Mouse (Mus musculus) kidney, postnatal 36 days (tissue): ENCODE measurements around the gene E4f1.
A peak's percentile ranks its signal among the peaks of the same experiment; 100 is the strongest.

Source experiments
- DNase-seq, 2 experiments: peaks; one replicate each; pipeline ENCODE4 v3.0.0; 2021 to 2022; ENCODE audit warnings: mixed read lengths in 2 of 2

The E4f1 gene

DNA sequence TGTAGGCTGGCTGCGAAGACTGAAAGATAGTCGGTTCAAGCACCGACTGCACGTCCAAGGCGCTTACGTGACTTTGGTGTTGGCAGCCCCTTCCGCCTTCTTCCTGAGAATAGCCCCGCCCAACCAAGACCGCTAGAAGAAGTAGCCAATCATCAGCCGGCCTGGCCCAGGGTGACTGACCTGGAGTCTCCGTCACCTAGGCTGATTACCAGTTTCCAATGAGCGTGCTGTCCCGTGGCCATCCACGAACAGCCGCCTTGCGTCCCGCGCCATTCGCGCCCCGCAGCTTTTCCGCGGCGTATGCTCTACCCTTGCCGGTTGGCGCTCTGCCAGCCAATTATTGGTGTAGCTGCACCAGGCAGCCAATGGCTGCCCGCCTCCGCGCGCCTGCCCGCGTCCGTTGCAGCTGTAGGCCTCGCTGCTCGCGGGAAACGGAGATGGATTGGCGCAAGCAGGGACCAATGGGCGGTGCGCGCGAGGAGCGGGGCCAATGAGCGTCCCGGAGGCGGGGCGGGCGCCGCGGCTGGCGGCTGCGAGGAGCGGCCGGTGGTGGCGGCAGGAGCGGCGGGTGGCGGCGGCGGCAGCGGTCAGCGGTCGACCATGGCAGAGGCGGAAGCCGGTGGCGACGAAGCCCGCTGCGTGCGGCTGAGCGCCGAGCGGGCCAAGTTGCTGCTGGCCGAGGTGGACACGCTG, at the start of gene E4f1, which contains the start of gene Pgp:
TSS of gene E4f1 (minus strand) at position 404 of the 693 bp plus-strand sequence.
TSS of gene Pgp (plus strand) at position 483 of the 693 bp plus-strand sequence.
- peak; percentile 99 to 100 for DNase-seq

DNA sequence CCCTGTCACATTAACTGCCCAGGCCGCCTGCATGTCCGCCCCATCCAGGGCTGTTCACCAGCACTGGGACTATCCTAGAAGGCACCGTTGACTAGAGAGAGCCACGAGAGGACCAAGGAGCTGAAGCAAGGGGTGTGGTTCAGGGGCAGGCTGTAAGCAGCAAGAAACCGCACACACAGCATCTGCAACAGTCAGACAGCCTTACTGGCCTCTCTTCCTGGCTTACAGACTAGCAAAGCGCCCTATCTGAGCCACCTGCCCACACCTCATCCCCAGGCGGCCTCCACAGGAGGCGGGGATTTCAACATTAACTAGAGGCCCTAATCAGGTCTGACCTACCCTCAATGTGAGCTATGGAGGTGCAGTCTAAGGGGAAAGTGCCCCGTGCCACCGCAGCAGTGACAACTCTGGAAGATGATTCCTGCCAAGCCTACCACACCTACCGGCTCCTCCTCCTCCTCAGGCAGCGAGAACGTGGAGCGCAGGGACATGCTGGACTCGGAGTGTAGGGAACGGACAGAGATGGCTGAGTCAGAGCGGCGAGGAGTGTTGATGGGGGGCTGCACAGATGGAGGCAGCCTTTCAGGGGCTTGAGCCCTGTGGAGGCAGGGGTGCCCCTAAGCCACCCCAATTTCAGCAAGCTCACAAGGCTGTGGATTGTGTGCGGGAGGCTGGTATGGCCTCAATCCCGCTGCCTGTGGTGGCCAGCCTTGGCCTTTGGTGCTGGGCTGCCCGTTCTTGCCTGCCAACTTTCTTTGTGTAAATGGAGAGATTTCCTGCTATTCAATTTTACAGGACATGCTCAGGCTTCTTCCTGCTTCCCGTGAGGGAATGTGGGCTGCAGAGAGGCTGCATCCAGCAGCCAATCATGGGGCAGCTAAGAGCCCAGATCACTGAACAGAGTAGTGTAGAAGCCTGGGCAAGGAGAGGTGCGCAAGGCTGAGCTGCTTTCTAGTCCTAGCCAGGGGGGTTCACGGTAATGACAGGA, 44.5 kb upstream of the E4f1 start:
- peak; percentile 45 to 47 for DNase-seq

DNA sequence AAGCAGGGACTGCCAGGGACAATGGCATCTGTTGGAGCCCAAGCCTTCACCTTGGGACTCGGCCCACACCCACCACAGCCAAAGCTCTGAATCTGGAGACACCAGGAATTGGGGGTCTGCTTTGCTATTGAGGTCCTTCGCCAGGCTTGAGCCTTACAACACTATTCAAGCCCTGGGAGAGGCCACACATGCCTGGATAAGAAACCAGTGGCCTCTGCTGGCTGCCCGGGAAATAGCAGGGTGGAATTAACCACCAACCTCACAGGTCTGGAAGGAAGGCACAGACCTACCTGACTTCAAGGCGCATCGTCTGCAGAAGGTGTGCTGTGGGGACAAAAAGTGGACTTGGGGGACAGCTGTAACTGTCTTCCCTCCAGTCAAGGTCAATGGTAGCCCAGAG, 43.5 kb upstream of the E4f1 start:
- DNase-seq: peak; percentile 49 to 83

DNA sequence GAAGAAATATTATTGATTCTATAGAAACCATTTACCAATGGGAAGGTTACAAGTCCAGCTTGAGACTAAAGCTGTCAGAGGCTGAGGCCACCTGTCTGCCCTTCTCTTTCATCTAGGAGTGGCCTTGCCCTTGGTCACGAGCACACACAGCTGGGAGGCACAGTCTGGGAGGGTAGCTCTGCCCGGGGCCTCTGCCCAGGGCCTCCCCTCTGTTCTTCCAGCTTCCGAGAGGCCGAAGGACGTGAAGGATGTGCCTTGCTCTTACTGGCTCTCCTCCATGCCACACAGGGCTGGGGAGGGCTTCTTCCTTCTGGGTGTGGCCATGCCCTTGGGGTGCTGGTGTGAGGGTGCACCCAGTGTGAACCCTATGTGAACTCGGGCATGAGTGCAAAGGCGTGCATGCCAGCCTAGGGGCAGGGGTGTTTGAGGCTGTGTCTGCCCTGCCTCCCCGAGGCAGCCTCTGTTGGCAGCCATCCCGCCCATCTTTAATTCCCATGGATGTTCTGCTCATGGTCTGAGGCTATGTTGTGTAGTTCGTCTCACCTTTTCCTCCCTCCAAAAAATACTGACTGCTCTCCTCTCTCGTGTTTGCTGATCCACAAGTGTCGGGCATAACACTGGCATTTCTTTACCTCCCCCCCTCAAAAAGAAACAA, 37.8 kb upstream of the E4f1 start:
- DNase-seq: no peak

DNA sequence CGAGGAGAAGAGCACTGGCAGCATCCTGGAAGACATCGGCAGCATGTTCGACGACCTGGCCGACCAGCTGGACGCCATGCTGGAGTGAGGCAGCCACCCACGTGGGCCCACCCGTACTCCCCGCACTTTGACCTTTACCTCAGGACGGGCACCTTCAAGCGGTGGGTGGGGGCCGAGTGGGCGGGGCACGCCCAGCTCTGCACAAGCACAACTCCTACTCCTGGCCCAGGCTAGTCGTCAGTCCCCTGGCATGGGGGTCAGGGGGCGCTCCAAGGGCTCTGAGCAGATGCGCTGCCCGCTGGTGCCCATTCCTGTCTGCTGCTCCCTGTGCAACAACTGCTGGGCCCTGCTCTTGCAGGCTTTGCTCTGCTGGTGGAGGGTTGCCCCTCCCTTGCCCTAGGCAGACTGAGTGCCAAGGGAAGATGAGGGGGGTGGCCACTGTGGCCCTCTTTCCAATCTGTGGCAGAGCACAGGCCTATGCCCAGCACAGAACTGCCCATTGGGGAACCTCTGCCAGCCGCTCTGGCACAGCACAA, 37.1 kb upstream of the E4f1 start:
- DNase-seq: peak; percentile 12 to 44

DNA sequence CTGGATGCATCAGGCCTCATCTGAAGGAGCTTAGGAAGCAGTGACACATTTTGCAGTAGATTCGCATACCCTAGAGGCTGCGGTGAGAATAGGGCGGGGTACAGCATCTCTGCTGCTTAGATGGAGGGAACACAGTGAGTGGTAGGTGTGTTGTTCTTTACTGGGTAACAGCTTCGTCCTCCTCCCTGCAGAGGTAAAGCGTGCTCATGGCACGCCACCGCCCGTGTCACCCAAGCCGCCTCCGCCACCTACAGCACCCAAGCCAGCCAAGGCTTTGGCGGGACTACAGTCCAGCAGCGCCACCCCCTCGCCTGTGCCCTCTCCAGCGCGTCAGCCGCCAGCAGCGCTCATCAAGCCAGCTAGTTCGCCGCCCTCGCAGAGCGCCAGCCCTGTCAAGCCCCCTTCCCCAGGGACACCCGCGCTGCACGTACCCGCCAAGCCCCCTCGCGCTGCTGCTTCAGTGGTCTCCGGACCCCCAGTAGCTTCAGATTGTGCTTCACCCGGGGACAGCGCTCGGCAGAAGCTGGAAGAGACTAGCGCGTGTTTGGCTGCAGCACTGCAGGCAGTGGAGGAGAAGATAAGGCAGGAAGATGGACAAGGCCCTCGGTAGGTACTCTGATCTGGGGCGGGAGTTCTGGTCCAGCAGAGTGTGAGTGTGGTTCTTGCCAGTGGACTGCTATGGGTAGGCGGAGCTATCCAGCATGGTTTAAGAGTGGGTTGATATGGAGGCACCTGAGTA, 36.4 kb upstream of the E4f1 start:
- DNase-seq: peak in 1 of 2 experiments; percentile 29

DNA sequence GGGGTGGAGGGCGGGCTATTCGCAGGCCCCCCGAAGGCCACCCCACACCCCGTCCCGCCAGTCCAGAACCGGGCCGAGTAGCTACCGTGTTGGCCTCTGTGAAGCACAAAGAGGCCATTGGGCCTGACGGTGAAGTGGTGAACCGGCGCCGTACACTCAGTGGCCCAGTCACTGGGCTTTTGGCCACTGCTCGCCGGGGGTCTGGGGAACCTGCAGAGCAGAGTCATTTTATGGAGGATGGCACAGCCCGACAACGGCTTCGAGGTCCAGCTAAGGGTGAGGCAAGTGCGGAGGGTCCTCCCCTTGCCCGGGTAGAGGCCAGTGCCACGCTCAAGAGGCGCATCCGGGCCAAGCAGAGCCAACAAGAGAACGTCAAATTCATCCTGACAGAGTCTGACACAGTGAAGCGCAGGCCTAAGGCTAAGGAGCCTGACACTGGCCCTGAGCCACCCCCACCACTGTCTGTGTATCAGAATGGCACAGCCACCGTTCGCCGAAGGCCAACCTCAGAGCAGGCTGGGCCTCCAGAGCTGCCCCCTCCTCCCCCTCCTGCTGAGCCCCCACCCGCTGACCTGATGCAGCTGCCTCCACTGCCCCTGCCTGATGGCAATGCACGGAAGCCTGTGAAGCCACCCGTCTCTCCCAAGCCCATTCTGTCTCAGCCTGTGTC, 35.3 kb upstream of the E4f1 start:
- no peak for DNase-seq

DNA sequence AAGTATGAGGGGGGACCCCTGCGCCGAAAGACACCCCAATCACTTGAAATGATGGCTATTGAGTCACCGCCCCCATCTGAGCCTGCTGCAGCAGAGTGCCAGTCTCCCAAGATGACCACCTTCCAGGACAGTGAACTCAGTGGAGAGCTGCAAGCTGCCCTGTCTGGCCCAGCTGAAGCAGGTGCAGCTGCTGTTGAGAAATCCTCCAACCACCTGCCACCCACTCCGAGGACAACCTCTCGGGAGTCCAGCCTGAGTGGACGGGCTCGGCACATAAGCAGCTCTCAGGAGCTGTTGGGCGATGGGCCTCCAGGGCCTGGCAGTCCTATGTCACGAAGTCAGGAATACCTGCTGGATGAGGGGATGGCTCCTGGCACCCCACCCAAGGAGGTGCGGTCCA, 34.0 kb upstream of the E4f1 start:
- no peak for DNase-seq

DNA sequence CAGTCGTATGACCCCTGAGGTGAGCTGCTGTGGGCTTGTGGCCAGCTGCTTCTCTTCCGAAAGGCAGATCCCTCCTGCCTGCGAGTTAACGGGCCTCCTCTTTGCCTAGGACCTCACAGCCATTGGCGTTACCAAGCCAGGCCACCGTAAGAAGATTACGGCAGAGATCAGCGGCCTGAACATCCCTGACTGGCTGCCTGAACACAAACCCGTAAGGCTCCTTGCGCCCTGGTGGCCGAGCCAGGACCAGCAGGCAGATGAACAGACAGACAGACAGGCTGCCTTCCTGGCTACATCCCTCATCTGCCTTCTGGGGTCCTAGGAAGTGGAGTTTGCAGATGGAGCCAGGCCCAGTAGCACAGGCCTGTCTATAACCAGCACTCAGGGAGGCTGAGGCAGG, 32.1 kb upstream of the E4f1 start:
- peak in 1 of 2 experiments; percentile 30 for DNase-seq

DNA sequence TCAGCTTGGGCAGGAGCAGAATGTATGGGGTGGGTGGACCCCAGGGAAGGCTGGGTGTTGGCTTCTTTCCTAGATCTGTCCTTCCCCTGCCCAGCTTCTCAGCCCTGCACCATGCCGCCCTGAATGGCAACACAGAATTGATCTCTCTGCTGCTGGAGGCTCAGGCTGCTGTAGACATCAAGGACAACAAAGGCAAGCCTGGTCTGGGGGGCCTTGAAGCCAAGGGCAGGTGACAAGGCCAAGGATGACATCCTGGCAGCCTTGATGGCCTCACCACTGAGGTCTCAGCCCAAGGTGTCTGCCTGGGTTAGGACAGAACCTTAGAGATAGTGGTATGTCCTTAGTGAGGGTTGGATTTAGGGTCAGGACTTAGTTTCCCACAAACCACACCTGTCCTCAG, 25.9 kb upstream of the E4f1 start:
- no peak for DNase-seq

DNA sequence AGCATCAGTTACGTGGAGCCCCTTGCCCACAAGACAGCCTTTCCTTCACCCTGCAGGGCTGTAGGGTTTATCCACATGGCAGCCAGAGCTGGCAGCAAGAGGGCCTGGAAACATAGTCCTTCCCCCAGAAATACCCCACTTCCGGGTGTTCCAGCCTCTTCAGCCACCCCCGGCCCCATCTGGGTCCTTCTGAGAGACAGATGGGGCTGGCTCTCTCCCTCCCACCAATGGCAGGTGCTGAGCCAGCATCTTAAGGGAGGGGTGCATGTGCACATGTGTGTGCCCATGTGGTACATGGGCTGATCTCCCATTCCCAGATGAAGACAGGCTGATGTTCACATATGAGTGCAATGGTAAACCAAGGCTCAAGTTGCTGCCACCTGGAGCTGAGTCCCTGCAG, 25.3 kb upstream of the E4f1 start:
- DNase-seq: no peak

DNA sequence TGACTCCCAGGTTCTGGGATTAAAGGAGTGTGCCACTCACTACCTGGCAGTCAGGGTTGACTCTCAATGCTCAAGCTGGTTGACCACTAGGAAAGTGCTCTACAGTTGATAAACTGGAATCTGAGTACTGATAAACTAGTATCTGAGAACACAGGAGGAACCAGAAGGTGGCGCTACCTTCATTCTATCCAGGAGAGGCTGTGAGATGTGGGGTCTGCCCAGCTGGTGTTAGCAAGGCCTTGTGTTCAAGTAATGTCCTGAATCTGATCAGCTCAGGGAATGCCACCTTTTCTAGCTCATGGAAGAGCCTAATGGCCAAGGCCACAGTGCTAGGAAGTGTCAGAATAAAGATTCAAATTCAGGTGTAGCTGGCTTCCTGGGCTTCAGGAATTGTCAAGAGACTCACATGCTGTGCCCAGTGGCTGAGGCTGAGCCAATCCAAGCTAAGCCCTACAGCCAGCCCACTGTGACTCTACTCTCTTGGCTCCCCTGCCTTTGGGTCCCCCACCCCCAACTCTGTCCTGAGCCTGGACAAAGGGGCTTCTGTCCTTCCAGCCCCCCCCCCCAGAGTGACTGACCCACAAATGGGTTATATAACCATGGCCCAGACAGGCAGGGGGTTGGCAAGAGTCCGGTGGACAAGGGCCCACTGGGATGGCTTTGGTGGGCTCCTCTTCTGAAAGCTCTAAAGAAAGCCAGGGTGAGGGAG, 24.7 kb upstream of the E4f1 start:
- DNase-seq: peak; percentile 48 to 79

DNA sequence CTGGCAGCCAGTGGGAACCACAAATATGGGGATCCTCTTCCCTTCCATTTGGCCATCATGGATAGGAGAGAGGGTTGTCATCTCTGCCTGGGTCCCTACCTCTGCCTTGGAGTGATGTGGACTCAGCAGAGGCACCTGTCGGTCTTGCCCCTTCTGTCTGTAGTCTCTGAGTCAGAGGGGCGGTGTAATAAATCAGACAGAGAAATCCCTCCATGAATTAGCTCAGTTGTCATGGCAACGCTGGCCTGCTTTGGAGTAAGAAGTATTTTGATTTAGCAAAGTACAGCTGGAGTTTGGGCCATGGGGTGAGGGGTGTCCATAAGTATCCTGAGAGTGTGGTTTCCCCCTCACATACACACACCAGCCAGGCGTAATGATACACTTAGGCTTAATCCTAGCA, 20.3 kb upstream of the E4f1 start:
- DNase-seq: no peak

DNA sequence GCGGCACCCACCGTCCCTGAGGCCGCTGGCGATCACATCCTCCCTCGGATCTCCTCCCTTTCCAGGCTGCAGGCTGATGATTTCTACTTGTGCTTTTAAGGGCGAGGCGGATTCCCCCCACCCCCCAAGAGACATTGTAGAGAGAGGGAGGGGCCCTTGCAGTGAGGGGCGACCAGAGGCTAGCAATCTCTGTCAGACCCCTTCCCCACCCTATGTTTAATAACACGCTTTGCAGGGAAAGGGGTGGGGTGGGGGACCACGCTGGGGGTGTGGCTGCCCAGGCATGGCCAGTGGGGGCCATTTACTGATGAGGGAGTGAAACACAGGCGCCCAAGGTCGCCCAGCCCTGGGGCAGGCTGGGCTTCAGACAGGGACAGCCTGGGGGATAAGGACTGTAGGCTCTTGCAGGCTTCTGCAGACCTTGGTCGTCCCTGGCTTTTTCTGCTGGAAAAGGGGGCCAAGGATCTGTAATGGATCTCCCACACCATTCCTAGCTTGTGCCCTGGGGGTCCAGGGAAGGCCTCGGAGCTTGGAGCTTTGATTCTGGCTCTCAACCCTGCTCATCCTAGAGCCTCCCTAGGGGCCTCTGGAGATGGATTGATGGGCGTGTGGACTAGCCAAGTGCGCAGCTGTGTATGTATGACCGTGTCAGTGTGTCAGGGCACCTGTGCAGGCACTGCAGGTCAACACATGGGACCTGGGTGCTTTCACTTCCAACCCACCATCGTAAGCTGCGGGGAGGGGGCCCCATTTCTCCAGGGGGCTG, 19.3 kb upstream of the E4f1 start:
- no peak for DNase-seq

DNA sequence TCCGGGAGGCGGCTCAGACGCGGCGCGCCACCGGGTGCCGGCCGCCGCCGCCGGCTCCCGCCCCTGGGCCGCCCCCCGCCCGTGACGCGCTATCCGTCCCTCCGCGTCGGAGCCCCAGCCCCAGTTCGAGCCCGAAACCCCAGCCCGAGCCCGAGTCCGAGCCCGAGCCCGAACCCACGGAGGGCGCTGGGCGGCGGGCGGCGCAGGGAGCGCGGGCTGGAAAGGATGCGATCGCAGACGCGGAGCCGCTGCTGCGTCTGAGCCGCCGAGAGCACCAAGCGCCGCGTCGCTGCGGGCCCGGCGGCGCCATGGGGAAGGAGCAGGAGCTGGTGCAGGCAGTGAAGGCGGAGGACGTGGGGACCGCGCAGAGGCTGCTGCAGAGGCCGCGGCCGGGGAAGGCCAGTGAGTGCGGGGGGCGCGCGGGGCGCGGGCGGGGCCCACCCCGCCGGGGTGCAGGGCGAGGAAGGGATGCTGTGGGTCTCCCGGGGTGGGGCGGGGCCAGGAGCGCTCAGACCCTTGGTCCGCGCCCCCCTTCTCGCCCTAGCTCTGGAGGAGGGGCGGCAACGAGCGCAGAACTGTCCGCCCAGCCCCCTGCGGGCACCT, 18.6 kb upstream of the E4f1 start:
- DNase-seq: peak in 1 of 2 experiments; percentile 44

DNA sequence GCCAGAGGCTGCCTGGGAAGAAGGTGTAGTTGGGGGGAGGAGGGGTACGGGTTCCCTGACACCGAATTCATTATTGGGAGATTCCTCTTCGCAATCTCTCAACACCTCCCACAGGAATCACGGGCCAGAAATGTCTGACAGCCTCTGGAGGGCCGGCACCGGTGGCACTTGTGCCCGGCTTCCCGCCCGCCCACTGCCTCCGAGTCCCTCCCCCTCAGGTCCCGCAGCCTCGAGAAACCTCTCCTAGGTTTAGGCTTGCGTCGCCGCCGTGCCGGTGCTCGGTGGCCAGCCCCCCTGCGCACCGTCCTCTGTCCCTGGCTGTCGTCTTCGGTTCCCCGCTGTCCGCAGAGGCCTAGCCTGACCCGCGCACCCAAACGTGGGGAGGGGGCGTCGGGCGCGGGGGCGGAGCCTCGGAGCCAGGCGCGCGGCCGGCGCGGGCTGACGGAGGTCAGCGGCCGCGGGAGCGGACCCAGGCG, 18.1 kb upstream of the E4f1 start, which contains the start of gene Caskin1:
TSS of gene Caskin1 (plus strand) at position 416 of the 476 bp plus-strand sequence.
- peak in 1 of 2 experiments; percentile 44 for DNase-seq

DNA sequence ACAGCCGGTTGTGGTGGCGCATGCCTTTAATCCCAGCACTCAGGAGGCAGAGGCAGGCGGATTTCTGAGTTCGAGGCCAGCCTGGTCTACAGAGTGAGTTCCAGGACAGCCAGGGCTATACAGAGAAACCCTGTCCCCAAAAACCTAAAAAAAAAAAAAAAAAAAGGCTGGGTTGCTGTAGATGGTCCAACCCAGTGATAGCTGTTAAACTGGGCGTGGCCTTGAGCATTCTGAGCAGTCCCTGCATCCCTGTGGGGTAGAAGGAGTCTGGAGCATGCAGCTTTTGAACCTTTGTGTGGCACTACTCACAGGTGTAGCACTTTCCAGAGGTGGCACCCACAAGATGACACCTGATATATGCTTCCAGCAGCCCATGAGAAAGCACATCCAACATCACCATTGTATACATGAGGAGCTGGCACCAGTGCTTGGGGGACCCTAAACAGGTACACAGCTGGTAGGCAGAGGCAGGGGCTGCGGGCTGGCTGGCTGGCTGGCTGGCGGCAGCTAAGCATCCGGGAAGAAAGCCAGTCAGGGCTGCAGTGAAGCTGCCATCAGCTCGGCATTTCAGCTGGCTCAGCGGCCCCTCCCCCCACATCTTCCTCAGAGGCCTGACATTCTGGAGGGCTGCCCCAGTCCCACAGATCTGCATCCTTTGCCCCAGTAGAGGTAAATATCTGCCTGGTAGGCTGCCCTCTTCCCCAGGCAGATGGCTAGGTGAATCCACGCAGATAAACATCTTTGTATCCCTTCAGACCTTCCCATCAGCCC, 15.2 kb upstream of the E4f1 start:
- DNase-seq: peak in 1 of 2 experiments; percentile 46

DNA sequence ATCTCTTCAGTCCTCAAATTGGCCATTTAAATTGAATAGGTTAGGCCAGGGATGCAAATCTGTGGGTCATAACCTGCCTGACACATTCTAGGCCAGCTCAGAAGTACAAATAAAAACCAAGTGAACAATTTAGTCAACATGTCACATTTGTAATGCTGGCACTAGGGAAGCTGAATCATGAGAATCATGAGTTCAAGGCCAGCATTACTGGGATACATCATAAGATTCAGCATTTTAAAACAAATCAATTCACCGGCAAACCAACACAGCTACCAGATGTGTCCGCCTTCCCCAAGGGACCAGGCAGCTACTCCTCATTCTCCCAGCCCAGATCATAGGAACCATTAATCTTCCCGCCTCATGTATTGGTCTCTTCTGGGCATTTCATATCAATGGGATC, 13.4 kb upstream of the E4f1 start:
- no peak for DNase-seq
